Mouse (Mus musculus) cortical plate, adult 2 months (tissue): ENCODE measurements at regions not wholly inside any gene's neighbourhood (a gene's known extent, or its start where the extent isn't known, plus 50 kb on each side); places are given as distances from the start of the nearest gene placed in this dataset.

Source experiments
- CTCF ChIP-seq: fragments of 200-500 bp; IDR thresholded peaks from 2 replicates; pipeline ENCODE4 v1.5.1; 2011; ENCODE audit warnings: mild to moderate bottlenecking, control low read depth, low read length; ENCODE audit not compliant: insufficient read depth; ENCODE audit errors: extremely low read depth
- POLR2A ChIP-seq: fragments of 200-500 bp; IDR thresholded peaks from 2 replicates; pipeline ENCODE4 v1.6.1; 2011; ENCODE audit warnings: mild to moderate bottlenecking, low read length, control low read depth; ENCODE audit not compliant: insufficient read depth; ENCODE audit errors: extremely low read depth

GRCm38 (mm10) chr1:136694983-136695382 is 70.3 kb downstream of the Zfp281 start:
- no peak for TF ChIP-seq CTCF
- TF ChIP-seq POLR2A: no peak
